Mouse (Mus musculus): ENCODE measurements around the gene Mefv.
"Not testable (repeated sequence)": the region's sequence is repeated elsewhere in the genome, so short reads cannot be mapped to it uniquely, and the experiment has no call there.

The Mefv gene

DNA sequence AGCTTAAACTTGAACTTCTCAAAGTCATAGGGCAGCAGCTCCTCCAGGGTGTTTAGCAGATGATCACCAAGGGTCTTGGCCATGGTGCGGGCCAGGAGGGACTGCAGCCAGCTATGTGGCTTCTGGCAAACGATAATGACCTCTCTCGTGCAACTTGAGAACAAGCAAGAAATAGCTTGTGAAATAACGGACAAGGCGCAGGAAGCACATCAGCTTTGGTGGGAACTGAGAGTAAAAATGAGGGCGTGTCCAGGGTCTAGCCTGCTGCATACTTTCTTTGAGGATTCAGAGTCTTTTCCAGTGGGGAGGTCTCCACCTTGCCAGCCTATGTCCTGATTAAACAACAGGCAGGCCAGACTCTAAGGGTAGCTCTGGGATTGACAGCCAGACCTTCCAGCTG is at the start of gene Mefv:
TSS of gene Mefv (minus strand) at position 118 of the 400 bp plus-strand sequence.
- no peak for DNase-seq (ENCODE audit: low spot score)

DNA sequence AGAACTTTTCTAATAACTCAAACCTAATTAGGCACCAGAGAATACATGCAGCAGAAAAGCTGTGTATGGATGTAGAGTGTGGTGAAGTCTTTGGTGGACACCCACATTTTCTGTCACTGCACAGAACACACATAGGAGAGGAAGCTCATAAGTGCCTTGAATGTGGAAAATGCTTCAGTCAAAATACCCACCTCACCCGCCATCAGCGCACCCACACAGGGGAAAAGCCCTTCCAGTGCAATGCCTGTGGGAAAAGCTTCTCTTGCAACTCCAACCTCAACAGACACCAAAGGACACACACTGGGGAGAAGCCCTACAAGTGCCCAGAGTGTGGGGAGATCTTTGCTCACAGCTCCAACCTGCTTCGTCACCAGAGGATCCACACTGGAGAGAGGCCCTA is 31.1 kb upstream of the Mefv start:
- no peak for DNase-seq (ENCODE audit: low spot score)

DNA sequence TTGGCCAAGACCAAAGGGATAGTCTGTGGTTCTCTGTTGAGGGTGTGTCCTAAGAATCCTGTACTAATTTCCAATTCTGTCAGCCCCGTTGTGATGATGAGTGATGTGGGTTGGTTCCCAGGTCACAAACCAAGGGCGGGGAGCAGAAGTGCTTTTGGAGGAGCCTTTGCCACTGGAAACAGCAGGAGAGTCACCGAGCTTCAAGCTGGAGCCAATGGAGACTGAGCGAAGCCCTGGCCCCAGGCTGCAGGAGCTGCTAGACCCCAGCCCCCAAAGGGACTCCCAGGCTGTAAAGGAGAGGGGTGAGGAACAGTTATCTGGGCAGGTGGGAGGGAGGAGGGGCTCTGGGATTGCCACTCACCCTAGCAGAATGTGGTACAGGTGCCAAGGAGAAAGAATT is 27.8 kb upstream of the Mefv start:
- no peak for DNase-seq (ENCODE audit: low spot score)

DNA sequence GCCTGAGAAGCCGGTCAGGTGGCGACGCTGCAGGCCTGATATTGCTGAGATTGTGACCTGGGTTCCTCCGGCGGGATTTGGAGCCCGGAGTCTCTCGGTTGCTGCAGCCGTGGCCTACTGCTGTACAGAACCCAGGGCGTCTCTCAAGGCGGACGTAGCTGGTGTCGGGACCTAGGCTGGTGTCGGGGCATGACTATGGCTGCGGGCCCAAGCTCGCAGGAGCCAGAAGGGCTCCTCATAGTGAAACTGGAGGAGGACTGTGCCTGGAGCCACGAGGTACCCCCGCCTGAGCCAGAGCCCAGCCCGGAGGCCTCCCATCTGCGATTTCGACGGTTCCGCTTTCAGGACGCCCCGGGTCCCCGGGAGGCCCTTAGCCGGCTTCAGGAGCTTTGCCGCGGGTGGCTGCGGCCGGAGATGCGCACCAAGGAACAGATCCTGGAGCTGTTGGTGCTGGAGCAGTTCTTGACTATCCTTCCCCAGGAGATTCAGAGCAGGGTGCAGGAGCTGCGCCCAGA is 26.3 kb upstream of the Mefv start:
- peak; percentile 64 for DNase-seq (ENCODE audit: low spot score)

DNA sequence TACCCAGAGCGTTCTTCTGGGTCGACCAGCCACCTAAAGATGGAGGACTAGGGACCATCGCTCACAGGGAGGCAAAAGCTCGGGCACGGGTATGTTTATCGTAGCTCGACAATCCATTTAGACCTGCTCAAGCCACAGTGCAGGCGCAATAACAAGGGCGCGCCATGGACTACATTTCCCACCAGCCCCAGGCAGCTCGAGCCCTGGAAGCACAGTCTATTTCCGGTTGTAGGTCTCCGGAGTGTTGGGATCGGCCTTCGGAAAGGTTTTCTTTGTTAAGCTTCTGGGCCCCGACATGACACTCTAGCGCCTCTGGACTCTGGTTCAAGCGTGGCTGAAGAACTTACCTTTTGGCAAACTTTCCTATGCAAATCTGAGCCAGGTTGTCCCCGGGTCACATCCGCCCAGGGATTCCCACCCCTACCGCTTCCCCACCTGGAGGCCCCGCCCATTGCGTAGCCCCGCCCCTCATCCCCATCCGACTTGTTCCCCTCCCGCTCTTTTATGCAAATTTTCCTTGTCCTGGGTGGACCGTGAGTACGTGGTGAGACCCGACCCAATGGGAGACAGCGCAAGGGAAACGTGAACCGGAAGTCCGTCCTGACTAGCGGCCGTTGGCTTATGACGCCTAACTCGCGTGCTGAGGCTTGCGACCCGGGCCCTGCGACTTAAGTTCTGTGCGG is 25.7 kb upstream of the Mefv start, which contains the start of gene Zfp263:
TSS of gene Zfp263 (plus strand) at position 591 of the 683 bp plus-strand sequence.
- DNase-seq (ENCODE audit: low spot score), result peak; percentile 95

DNA sequence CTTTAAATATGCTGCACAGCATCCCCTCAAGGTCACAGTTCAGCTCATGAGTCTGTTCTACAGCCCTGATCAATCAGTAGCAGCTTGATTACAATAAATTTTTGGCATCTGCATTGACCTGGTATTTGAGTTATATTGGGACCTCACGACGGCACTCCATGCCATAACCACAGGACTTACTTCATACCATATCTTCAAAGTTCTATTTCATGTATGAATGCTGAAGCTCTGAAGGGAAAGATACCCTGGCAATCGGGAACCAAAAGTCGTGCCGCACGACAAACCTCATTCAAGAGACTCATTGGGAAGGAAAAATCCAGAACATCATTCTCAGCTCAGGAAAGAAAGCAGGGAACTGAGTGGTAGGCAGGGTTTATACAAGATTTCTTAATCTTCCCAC is 24.6 kb upstream of the Mefv start:
- DNase-seq (ENCODE audit: low spot score), result no peak

DNA sequence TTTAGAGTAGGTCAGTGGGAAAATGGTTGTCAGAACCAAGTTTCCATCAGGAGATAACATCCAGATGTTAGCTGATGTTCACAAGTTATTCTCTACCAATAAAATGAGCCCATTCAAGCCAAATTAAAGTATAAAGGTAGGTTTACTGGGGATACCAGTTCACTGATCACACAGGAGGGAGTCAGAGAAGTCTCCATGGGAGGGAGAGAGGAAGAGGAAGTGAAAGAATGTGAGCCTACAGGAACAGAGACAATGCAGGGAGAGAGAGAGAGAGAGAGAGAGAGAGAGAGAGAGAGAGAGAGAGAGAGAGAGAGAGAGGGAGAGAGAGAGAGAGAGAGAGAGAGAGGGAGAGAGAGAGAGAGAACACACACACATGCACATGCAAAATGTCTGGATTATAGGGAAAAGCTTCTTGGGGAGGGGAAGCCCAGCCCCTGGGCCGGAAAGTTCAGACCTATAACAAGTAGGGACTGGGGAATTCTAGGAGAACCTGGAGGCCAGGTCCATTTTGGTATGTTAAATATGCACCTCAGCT is 15.4 kb upstream of the Mefv start:
- DNase-seq (ENCODE audit: low spot score), result no peak

DNA sequence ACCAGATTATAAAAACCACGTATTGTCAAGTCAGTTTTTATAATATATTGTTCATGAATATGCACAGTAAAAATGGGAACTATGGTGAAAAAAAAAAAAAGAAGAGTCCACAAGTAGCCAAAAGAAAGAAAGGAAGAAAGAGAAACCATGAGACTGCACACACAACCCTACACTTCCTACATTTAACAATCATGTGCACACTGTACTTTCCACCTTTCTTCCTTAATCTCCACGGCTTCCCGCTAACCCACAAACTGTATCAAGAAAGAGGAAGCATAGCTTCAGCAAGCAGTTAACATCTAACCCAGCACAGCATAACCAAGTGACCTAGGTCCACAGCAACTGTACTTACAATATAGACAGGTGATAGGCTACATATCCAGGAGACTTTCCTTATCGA is 14.7 kb upstream of the Mefv start:
- no peak for DNase-seq (ENCODE audit: low spot score)

DNA sequence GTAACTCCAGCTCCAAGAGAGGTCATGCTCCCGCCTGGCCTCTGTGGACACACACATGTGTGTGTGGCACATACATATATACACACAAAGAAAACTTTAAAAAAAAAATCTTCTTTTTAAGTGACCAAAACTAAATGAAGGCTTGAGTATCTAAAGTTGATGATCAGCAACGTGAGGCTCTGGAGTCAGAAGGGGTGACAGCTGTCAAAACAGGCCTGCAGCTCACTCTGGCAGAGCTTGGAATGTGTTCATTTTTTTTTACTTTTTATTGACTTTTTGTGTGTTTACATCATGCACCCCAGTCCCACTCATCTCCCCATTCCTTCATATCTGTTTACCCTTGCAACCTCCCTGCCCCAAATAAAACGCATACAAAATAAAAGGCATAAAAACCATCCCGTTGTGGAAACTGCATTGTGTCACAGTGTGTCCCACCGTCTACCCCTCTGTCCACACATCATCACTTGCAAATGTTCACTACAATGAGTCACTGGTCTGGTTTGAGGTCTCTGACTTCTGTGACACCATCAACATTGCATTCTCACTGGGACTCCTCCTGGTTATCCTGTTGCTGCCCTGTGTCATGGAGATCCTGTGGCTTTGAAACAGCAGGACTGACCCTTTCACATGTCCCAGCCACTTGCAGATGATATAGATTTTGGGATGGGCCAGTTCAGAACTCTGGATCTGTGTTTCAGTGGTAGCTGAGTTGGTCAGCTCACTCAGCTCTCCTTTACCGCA is 10.3 kb upstream of the Mefv start:
- no peak for DNase-seq (ENCODE audit: low spot score)

DNA sequence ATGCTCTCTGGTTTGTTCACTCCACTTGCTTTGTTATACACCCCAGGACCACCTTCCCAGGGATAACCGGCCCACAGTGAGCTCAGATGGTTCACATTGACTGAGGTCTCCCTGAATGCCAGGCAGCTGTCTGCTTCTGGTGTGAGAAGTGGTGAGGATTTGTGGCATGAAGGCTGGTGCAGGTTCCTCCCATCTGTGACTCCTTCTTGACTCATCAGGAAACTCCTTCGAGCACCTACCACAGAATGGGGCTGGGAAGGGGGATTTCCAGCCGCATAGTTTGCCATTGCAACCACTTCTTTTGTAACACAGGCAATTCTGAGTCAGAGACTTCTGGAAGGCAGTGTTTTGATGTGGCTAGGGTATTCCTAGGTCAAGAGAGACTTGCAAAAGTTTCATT is 5.3 kb upstream of the Mefv start:
- no peak for DNase-seq (ENCODE audit: low spot score)

DNA sequence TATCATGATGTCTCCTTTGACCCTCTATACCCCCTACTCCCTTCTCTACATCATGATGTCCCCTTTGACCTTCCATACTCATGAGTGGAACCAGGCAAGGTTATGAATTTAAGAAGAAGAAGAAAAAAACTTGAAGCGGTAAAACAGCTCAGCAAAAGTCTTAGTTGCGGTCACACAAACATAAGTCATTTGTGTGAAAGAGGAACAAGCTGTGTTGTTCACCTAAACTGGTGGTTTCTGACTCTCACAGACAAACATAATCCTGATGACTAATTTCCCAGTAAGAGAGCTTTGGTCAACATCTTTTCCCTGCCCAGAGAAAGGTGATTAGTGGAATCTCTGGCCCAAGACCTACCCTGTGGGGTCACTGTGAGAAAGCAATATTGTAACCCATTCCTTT is 3.2 kb downstream of the Mefv start:
- no peak for DNase-seq (ENCODE audit: low spot score)

DNA sequence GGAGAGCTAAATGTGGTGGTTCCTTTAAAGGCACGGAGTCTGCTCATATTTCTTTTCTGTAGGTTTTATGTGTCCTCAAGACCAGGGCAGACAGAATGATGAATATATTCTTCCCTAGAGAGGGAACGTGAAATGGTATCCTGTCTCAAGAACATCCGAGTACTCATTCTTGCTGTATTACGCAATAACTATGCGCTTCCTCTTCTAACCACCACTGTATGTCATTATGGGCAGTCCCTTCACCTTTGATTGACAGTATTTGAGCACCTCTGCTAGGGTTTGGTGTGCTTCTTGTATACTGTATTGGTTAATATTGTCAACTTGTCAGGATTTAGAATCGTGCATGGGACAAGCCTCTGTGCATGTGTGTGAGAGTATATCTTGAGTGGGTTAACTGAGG is 11.2 kb downstream of the Mefv start:
- no peak for DNase-seq (ENCODE audit: low spot score)

DNA sequence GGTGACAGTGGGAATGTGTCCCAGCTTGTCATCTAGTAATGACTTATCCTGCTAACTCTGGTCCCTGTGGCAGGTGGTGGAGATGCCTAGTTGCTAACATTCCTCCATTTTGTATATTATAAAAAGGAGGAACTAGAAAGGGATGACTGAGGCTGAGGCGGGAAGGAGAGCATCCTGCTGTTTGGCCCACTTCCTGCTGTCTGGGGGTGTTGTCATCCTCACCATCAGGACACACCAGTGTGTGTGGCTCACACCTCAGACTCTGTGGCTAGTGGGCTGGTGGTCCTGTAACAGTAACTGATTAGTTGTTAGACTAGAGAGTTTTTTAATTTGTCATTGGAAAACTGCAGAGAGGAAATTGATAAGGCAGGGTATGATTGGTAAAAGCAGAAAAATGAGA is 17.0 kb downstream of the Mefv start:
- DNase-seq (ENCODE audit: low spot score), result no peak

DNA sequence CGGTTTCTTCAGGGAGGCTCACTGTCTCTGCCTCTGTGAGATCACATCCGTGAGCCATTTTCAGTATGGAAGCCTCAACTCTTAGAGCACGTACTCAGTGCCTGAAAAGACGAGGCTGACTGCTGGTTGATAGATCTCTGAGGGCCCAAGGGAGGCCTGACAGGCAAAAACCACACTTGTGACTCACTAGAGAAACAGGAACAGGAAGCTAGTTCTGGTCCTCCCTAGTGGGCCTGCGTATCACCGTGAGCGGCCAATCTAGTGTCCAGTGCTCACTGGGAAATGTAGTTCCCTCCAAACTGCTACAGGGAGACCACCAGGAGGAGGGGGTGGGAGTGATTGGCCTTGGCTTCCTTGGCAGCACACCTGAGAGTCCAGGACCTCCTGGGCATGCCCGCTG is 18.6 kb downstream of the Mefv start:
- no peak for DNase-seq (ENCODE audit: low spot score)

DNA sequence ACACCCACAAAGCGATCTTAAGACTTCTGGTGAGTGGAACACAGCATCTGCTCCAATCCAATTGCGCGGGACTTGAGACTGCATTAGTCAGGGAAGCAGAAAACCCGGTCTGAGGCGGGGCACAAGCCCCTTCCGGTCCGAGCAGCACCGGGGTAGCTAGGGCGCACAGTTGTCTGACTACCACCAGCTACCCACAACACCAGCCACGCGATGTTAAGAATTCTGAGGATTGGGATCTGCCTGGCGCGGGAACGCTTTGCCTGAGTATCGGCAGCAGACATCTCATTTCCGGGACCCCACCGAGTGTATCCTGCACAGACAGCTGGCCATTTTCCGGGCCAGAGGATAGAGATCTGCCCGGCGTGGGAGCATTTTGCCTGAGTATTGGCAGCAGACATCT is 28.3 kb downstream of the Mefv start:
- not testable (repeated sequence) for DNase-seq (ENCODE audit: low spot score)
